In genomic region chr1:168260391-168260790, GRCm38 (mm10) we compare ENCODE assay signal across 22 mouse cellular contexts.
DNase-seq lines count a peak whose midpoint lies in the region; TF ChIP-seq lines count a peak whose summit lies in the region.
"Had no signal": no experiment of that assay in that cellular context is flagged by ENCODE, and none has a peak within 500 bp of the region (broad histone marks: within the 10 kb centered on the region; RNA-seq: fewer than 3 reads in every experiment).

No protein-coding gene starts in this region.

- DNase-seq in adrenal gland, adult 8-10 months, result peak; percentile 53
- DNase-seq in adrenal gland, postnatal 10 days, result no peak
- peak; percentile 23 for DNase-seq in heart, adult 8-10 months (ENCODE audit: low spot score)
- DNase-seq in heart, postnatal 14 days, result no peak
- DNase-seq in 3T3-L1 (ENCODE audit: low read depth, low spot score), result peak; percentile 83
- DNase-seq in fibroblast of lung, adult 2 months (ENCODE audit: low read depth), result peak; percentile 87
- no peak for DNase-seq in kidney, adult 2 months
- DNase-seq in kidney, adult 18-20 months, result no peak
- DNase-seq: cerebellum, adult 11 months; cerebellum, adult 8-10 months; cerebellum, postnatal 14 days; forebrain, postnatal 0 days; gastrocnemius, postnatal 10 days; heart, postnatal 4 days; kidney, adult 8-10 months had no signal

- 85% methylated on average over 3 of the region's 3 CpGs for WGBS in kidney, adult 2 months

- intact Hi-C loops in heart, postnatal 14 days (cut with DNase I), result no loop called here

- no peak overlapping the region for H3K27ac ChIP-seq in kidney, adult 2 months (ENCODE audit: insufficient read depth, low read depth, low read length)
- H3K27ac ChIP-seq: embryonic facial prominence, embryonic 12.5 days; forebrain, embryonic 13.5 days; heart, adult 2 months; heart, embryonic 13.5 days; hindbrain, embryonic 13.5 days; intestine, embryonic 15.5 days had no signal

- H3K27me3 ChIP-seq in kidney, adult 2 months (replicated peaks; ENCODE audit: control insufficient read depth, insufficient read depth, low read length), result no peaks in the 10 kb centered on the region
- H3K27me3 ChIP-seq: embryonic facial prominence, embryonic 12.5 days; forebrain, embryonic 13.5 days; heart, embryonic 13.5 days; hindbrain, embryonic 13.5 days; intestine, embryonic 15.5 days had no signal

- no peaks in the 10 kb centered on the region for H3K36me3 ChIP-seq in kidney, adult 2 months (ENCODE audit: control insufficient read depth, insufficient read depth, low read length)
- H3K36me3 ChIP-seq: embryonic facial prominence, embryonic 12.5 days; G1E; heart, embryonic 13.5 days; hindbrain, embryonic 13.5 days; intestine, embryonic 15.5 days had no signal

- no peak overlapping the region for H3K4me3 ChIP-seq in kidney, adult 2 months (ENCODE audit: insufficient read depth, low read depth, low read length)
- H3K4me3 ChIP-seq: embryonic facial prominence, embryonic 12.5 days; forebrain, embryonic 13.5 days; heart, adult 2 months; heart, embryonic 13.5 days; hindbrain, embryonic 13.5 days; intestine, embryonic 15.5 days had no signal

- peaks cover 6% of the 10 kb centered on the region; the same call in 1 of the 2 replicates for H3K4me1 ChIP-seq in kidney, adult 2 months (ENCODE audit: control insufficient read depth, insufficient read depth, low read length)

- no peak for TF ChIP-seq CTCF in kidney, adult 2 months (conservative IDR thresholded peaks at IDR 0.05; ENCODE audit: insufficient read depth, insufficient read length, low read depth, low read length)

- no peak for TF ChIP-seq POLR2A in kidney, adult 2 months (IDR thresholded peaks at IDR 0.05; ENCODE audit: low read depth, low read length)

Comparison
In these comparisons a context has a peak if more than half of its experiments do, and no peak if none do; other contexts are left out.
1. DNase-seq: peak in adrenal gland, adult 8-10 months (single experiment), heart, adult 8-10 months (single experiment), 3T3-L1 (single experiment) and fibroblast of lung, adult 2 months (single experiment); none in adrenal gland, postnatal 10 days (single experiment), heart, postnatal 14 days (0 of 2), kidney, adult 2 months (single experiment) and kidney, adult 18-20 months (single experiment).